Mouse (Mus musculus) limb, embryonic 12.5 days (tissue): ENCODE measurements around the gene Tmc3. TPM values are rescaled to one million over a fixed set of nuclear protein-coding genes. Genes with fewer than 3 reads are reported as not detected.

Experiments used
- polyA plus RNA-seq: library from polyadenylated mRNA; unstranded; fragments of >200 nt; fragmentation: Nextera tagmentation; extraction: Ambion mirVana; gene quantifications from 2 replicates; pipeline ENCODE4 v1.2.1, GENCODE M21; 2016

Tmc3 gene
- polyA plus RNA-seq, 1 experiment from 2014 or later, result 2.4 TPM

Other genes starting within 250 kb of the Tmc3 start
- gene Stard5, start 47.0 kb downstream of the Tmc3 start, polyA plus RNA-seq, result 18.6 and 21.3 TPM in 2 replicates
- gene Il16, start 160.8 kb downstream of the Tmc3 start, polyA plus RNA-seq, result 2.9 and 3.4 TPM in 2 replicates
- gene Cfap161, start 210.0 kb downstream of the Tmc3 start, polyA plus RNA-seq, result 0.32 and 0.45 TPM in 2 replicates